8 mouse cellular contexts compared by ENCODE assay signal in the genomic region with DNA sequence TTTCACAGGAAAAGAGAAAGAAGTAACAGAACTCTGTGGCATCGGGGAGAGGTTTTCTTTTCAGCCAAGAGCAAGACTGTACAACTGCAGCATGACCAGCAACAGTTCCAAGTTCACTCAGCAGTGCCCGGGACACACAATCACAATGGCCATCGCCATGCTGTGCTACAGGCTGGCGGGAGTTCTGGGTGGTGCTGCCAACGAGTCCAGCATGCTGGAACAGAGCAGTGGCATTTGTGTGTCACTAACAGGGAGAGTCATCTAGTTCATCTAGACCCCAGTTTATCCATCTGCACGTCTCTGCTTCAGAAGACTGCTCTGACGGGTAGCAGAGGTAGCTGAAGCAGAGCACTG.
DNase-seq lines count a peak whose midpoint lies in the region; ATAC-seq and TF ChIP-seq lines count a peak whose summit lies in the region.

No protein-coding gene starts in this region.

- 26% methylated on average over 7 of the region's 7 CpGs for WGBS in kidney, adult 2 months
- WGBS in embryonic facial prominence, embryonic 13.5 days = 67% methylated on average over 7 of the region's 7 CpGs
- 58% methylated on average over 7 of the region's 7 CpGs for WGBS in intestine, embryonic 16.5 days
- WGBS in small intestine, adult 2 months = 29% methylated on average over 7 of the region's 7 CpGs

- no peak for ATAC-seq in embryonic facial prominence, embryonic 13.5 days (ENCODE audit: insufficient number of reproducible peaks, insufficient read depth, low FRiP score, low TSS enrichment, low read depth)
- ATAC-seq in intestine, embryonic 16.5 days = no peak

- TF ChIP-seq CTCF in kidney, adult 2 months (conservative IDR thresholded peaks at IDR 0.05; ENCODE audit: insufficient read depth, insufficient read length, low read depth, low read length) = no peak
- TF ChIP-seq CTCF in small intestine, adult 2 months (IDR thresholded peaks at IDR 0.05; ENCODE audit: extremely low read depth, insufficient read length, insufficient replicate concordance, low read depth, low read length) = no peak

- H3K36me3 ChIP-seq in kidney, adult 2 months (ENCODE audit: control insufficient read depth, insufficient read depth, low read length) = no peaks in the 10 kb centered on the region
- no peaks in the 10 kb centered on the region for H3K36me3 ChIP-seq in embryonic facial prominence, embryonic 13.5 days
- H3K36me3 ChIP-seq in intestine, embryonic 16.5 days (ENCODE audit: control insufficient read depth, insufficient read depth, low read length) = no peaks in the 10 kb centered on the region
- H3K36me3 ChIP-seq in small intestine, adult 2 months (ENCODE audit: control insufficient read depth, insufficient read depth, low read length) = no peaks in the 10 kb centered on the region; the same call in 1 of the 2 replicates

- peak overlapping the region; percentile 90 for H3K27ac ChIP-seq in kidney, adult 2 months (ENCODE audit: insufficient read depth, low read depth, low read length)
- peak overlapping the region; percentile 86 for H3K27ac ChIP-seq in brown adipose tissue, adult 24 weeks (replicated peaks; ENCODE audit: low read depth, low read length)
- H3K27ac ChIP-seq in embryonic facial prominence, embryonic 13.5 days = peak overlapping the region; percentile 16; the same call in 1 of the 2 replicates
- peak overlapping the region; percentile 65 for H3K27ac ChIP-seq in intestine, embryonic 16.5 days (ENCODE audit: low read length)
- H3K27ac ChIP-seq in small intestine, adult 2 months (ENCODE audit: insufficient read depth, low read depth, low read length) = peak overlapping the region; percentile 18

- TF ChIP-seq POLR2A in kidney, adult 2 months (IDR thresholded peaks at IDR 0.05; ENCODE audit: low read depth, low read length) = no peak
- TF ChIP-seq POLR2A in small intestine, adult 2 months (IDR thresholded peaks at IDR 0.05; ENCODE audit: low read depth, low read length) = no peak

- DNase-seq in kidney, adult 2 months = peak; percentile 64
- no peak for DNase-seq in kidney, adult 11 months
- DNase-seq in frontal cortex, postnatal 25 days (ENCODE audit: low spot score in 2 of 2) = no peak
- DNase-seq in MN1 (ENCODE audit: low spot score) = no peak

- H3K27me3 ChIP-seq in kidney, adult 2 months (replicated peaks; ENCODE audit: control insufficient read depth, insufficient read depth, low read length) = no peaks in the 10 kb centered on the region
- H3K27me3 ChIP-seq in embryonic facial prominence, embryonic 13.5 days = no peaks in the 10 kb centered on the region
- H3K27me3 ChIP-seq in intestine, embryonic 16.5 days (replicated peaks; ENCODE audit: control insufficient read depth, insufficient read depth, low read length) = no peaks in the 10 kb centered on the region
- H3K27me3 ChIP-seq in small intestine, adult 2 months (ENCODE audit: control insufficient read depth, insufficient read depth, low read length) = no peaks in the 10 kb centered on the region

- no peaks in the 10 kb centered on the region for H3K9me3 ChIP-seq in embryonic facial prominence, embryonic 13.5 days
- no peaks in the 10 kb centered on the region for H3K9me3 ChIP-seq in intestine, embryonic 16.5 days (ENCODE audit: control insufficient read depth, low read length)

- H3K9ac ChIP-seq in embryonic facial prominence, embryonic 13.5 days = no peak overlapping the region
- peak overlapping the region; percentile 4; the same call in 1 of the 2 replicates for H3K9ac ChIP-seq in intestine, embryonic 16.5 days (ENCODE audit: low read depth, low read length)

- peaks cover 48% of the 10 kb centered on the region for H3K4me1 ChIP-seq in kidney, adult 2 months (ENCODE audit: control insufficient read depth, insufficient read depth, low read length)
- peaks cover 34% of the 10 kb centered on the region for H3K4me1 ChIP-seq in brown adipose tissue, adult 24 weeks (ENCODE audit: control insufficient read depth, insufficient read depth, insufficient read length, low read length)
- peaks cover 40% of the 10 kb centered on the region for H3K4me1 ChIP-seq in embryonic facial prominence, embryonic 13.5 days
- H3K4me1 ChIP-seq in intestine, embryonic 16.5 days (ENCODE audit: control insufficient read depth, insufficient read depth, low read length) = peaks cover 48% of the 10 kb centered on the region
- H3K4me1 ChIP-seq in small intestine, adult 2 months (ENCODE audit: control insufficient read depth, insufficient read depth, insufficient read length, low read length) = peaks cover 27% of the 10 kb centered on the region

- H3K4me3 ChIP-seq in kidney, adult 2 months (ENCODE audit: insufficient read depth, low read depth, low read length) = no peak overlapping the region
- H3K4me3 ChIP-seq in brown adipose tissue, adult 24 weeks (ENCODE audit: insufficient read depth, low read depth, low read length) = no peak overlapping the region
- H3K4me3 ChIP-seq in embryonic facial prominence, embryonic 13.5 days = no peak overlapping the region
- H3K4me3 ChIP-seq in intestine, embryonic 16.5 days (ENCODE audit: low read length) = no peak overlapping the region
- H3K4me3 ChIP-seq in small intestine, adult 2 months (ENCODE audit: low read depth, low read length) = no peak overlapping the region

- H3K4me2 ChIP-seq in embryonic facial prominence, embryonic 13.5 days = no peak overlapping the region
- H3K4me2 ChIP-seq in intestine, embryonic 16.5 days (ENCODE audit: low read depth, low read length) = no peak overlapping the region

Comparison
In these comparisons a context has a peak if more than half of its experiments do, and no peak if none do; other contexts are left out.
1. H3K27ac ChIP-seq: peak in every context shown above with its lines; median percentile 90 in kidney, adult 2 months; 86 in brown adipose tissue, adult 24 weeks; 65 in intestine, embryonic 16.5 days; 18 in small intestine, adult 2 months; 16 in embryonic facial prominence, embryonic 13.5 days.